Mouse (Mus musculus) liver (tissue): Measurements from ENCODE around the gene Gal3st1.

Experiments
- DNase-seq: peaks from one replicate; pipeline ENCODE4 v3.0.0-alpha.2; 2020; ENCODE audit warnings: mixed read lengths

Gal3st1 gene

GRCm38 (mm10) chr11:4035116-4035892 is 51.9 kb downstream of the Gal3st1 start:
- no peak for DNase-seq

- no peak for DNase-seq
Measured at GRCm38 (mm10) chr11:4035916-4036315, 52.5 kb downstream of the Gal3st1 start.

GRCm38 (mm10) chr11:4036365-4037084 is 53.1 kb downstream of the Gal3st1 start:
- no peak for DNase-seq

- DNase-seq = no peak
Measured at GRCm38 (mm10) chr11:4039951-4040350, 56.5 kb downstream of the Gal3st1 start.

GRCm38 (mm10) chr11:4041123-4041625 is 57.7 kb downstream of the Gal3st1 start:
- DNase-seq = no peak

- DNase-seq = no peak
Measured at GRCm38 (mm10) chr11:4043081-4043480, 59.6 kb downstream of the Gal3st1 start.

GRCm38 (mm10) chr11:4046526-4046925 is 63.1 kb downstream of the Gal3st1 start:
- DNase-seq = no peak

GRCm38 (mm10) chr11:4047766-4048165 is 64.3 kb downstream of the Gal3st1 start:
- DNase-seq = no peak

- DNase-seq = no peak
Measured at GRCm38 (mm10) chr11:4048438-4048837, 65.0 kb downstream of the Gal3st1 start.
